Mouse (Mus musculus) heart, embryonic 15.5 days (tissue): Measurements from ENCODE around the gene Slc22a17. TPM values are rescaled to one million over a fixed set of nuclear protein-coding genes. Genes with fewer than 3 reads are reported as not detected.

Experiments
- ATAC-seq: fragments of 200-750 bp; cut with Nextera tagmentation; replicated peaks from 2 replicates; pipeline ENCODE4 v1.8.0; 2017; ENCODE audit warnings: low read depth, moderate TSS enrichment; ENCODE audit not compliant: insufficient number of reproducible peaks, insufficient read depth, low FRiP score
- H3K27ac ChIP-seq: fragments of 300-500 bp; sonication (generic); 2 replicates; pipeline ENCODE4 v1.5.1; 2015; ENCODE audit warnings: mild to moderate bottlenecking, inconsistent platforms
- H3K27me3 ChIP-seq: fragments of 300-500 bp; sonication (generic); 2 replicates; pipeline ENCODE4 v1.6.1; 2015; ENCODE audit warnings: inconsistent platforms
- H3K36me3 ChIP-seq: fragments of 300-500 bp; sonication (generic); 2 replicates; pipeline ENCODE4 v1.6.1; 2015; ENCODE audit warnings: mild to moderate bottlenecking, inconsistent platforms
- H3K4me1 ChIP-seq: fragments of 300-500 bp; sonication (generic); replicated peaks from 2 replicates; pipeline ENCODE4 v1.6.1; 2015; ENCODE audit warnings: inconsistent platforms
- H3K4me2 ChIP-seq: fragments of 300-500 bp; sonication (generic); 2 replicates; pipeline ENCODE4 v1.6.1; 2015; ENCODE audit warnings: inconsistent platforms, mild to moderate bottlenecking, moderate library complexity
- H3K4me3 ChIP-seq: fragments of 300-500 bp; sonication (generic); 2 replicates; pipeline ENCODE4 v1.5.1; 2015; ENCODE audit warnings: mild to moderate bottlenecking, inconsistent platforms
- H3K9ac ChIP-seq: fragments of 300-500 bp; sonication (generic); 2 replicates; pipeline ENCODE4 v1.6.1; 2015; ENCODE audit warnings: mild to moderate bottlenecking, inconsistent platforms
- H3K9me3 ChIP-seq: fragments of 300-500 bp; sonication (generic); replicated peaks from 2 replicates; pipeline ENCODE4 v1.6.1; 2016; ENCODE audit warnings: inconsistent platforms
- WGBS: fragments of 180-500 bp; shearing (Covaris S2); methylation state at CpG from one replicate; pipeline ENCODE4 v1.1.7; 2015; ENCODE audit warnings: mixed read lengths; 5-methylcytosine and 5-hydroxymethylcytosine counted together
- polyA plus RNA-seq: library from polyadenylated mRNA; unstranded; fragments of >200 nt; fragmentation: Nextera tagmentation; extraction: Ambion mirVana; gene quantifications from 2 replicates; pipeline ENCODE4 v1.2.1, GENCODE M21; 2015

Gene Slc22a17
- polyA plus RNA-seq, 1 experiment from 2014 or later: 30.2 TPM

- Histone ChIP-seq H3K4me3 (peak overlapping the region; percentile 73), H3K9ac (peak overlapping the region; percentile 97), H3K4me1 (peaks cover 34% of the 10 kb centered on the region), H3K27ac (peak overlapping the region; percentile 94), H3K4me2 (peak overlapping the region; percentile 82), H3K36me3 (peaks cover 35% of the 10 kb centered on the region), H3K9me3 (no peaks in the 10 kb centered on the region), H3K27me3 (no peaks in the 10 kb centered on the region)
- ATAC-seq: peak; percentile 71
- under 1% methylated on average over 51 of the region's 54 CpGs for WGBS
Observed at GRCm38 (mm10) chr14:54894296-54895151, 18.4 kb downstream of the Slc22a17 start.

DNA sequence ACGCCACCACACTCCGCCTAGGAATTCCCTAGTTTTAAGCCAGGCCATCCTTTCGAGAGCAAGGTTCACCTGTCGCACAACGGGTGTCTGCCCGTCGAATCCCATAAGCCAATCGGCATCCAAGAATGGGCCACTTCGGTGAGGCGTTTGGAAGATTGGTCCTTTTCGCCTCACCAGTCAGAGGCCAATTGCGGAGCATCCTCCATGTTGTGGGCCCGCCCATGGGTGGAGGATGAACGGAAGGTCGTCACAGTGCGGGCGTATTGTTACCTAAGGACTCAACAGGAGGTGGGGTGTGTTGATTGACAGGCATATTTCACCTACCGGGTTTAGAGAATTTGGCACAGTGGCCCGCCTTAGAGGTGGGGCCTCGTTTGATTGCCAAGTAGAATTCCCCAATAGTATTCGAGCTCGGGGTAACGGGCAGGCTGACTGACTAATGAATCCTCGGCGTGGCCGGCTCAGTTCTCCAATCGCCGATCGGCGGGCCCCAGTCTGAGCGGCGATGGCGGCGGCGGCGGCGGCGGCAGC is 19.2 kb downstream of the Slc22a17 start:
- WGBS: under 1% methylated on average over 38 of the region's 38 CpGs

DNA sequence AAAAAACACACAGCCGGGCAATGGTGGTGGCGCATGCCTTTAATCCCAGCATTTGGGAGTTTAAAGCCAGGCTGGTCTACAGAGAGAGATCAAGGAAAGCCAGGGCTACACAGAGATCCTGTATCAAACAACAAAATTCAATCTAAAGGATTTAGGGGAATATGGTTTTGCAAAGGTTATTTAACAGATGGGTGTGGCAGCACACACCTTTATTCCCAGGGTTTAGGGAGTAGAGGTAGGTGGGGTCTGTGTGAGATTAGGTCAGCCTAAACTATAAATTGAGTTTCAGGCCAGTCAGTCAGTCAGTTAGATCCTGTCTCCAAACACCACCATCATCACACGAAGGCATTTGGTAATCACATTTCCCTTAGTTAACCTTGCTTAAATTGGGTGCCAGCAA is 20.7 kb downstream of the Slc22a17 start, which contains the start of gene Pabpn1:
Gene Pabpn1, plus strand, starts transcription at position 301 of the 400 bp plus-strand sequence.
- WGBS: 91% methylated on average over 3 of the region's 3 CpGs
- ATAC-seq: no peak
- peak within 1 kb of the TSS; percentile 68 for H3K4me2 ChIP-seq
- H3K4me1 ChIP-seq: peaks cover 26% of the 10 kb centered on the region
- H3K4me3 ChIP-seq: peak within 1 kb of the TSS; percentile 73
- peak within 1 kb of the TSS; percentile 94 for H3K27ac ChIP-seq
- H3K9ac ChIP-seq: peak within 1 kb of the TSS; percentile 55
- H3K27me3 ChIP-seq: no peaks in the 10 kb centered on the region
- peaks cover 18% of the 10 kb centered on the region for H3K36me3 ChIP-seq
- H3K9me3 ChIP-seq: no peaks in the 10 kb centered on the region

More for the DNA sequence above, 19.2 kb downstream of the Slc22a17 start:
- H3K4me3 ChIP-seq: peak overlapping the region; percentile 73
- H3K27me3 ChIP-seq: no peaks in the 10 kb centered on the region
- H3K9me3 ChIP-seq: no peaks in the 10 kb centered on the region
- H3K36me3 ChIP-seq: peaks cover 31% of the 10 kb centered on the region
- peak overlapping the region; percentile 94 for H3K27ac ChIP-seq
- peak overlapping the region; percentile 68 for H3K4me2 ChIP-seq
- peak overlapping the region; percentile 97 for H3K9ac ChIP-seq
- ATAC-seq: peak; percentile 97
- H3K4me1 ChIP-seq: peaks cover 34% of the 10 kb centered on the region

DNA sequence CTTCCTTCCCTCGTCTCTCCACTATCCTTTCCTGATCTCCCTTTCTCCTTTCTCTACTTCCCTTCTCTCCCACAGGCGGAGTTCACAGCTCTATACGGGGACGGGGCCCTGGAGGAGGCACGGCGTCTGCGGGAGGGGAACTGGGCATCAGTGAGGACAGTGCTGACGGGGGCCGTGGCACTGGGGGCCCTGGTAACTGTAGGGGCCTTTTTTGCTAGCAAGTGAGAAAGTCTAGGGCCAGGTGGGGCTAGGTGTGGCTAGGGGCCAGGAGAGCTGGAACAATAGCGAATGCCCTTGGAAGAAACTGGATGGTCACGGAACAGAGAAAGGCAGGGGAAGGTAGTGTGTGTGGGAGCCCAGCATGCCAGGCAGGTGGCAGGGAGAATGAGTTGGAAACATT is 27.6 kb downstream of the Slc22a17 start:
- 83% methylated on average over 11 of the region's 11 CpGs for WGBS
- Histone ChIP-seq H3K9me3 (no peaks in the 10 kb centered on the region), H3K4me3 (no peak overlapping the region), H3K36me3 (peaks cover 10% of the 10 kb centered on the region; the same call in 1 of the 2 replicates), H3K27me3 (no peaks in the 10 kb centered on the region), H3K27ac (no peak overlapping the region), H3K9ac (no peak overlapping the region), H3K4me2 (no peak overlapping the region), H3K4me1 (peaks cover 23% of the 10 kb centered on the region)
- ATAC-seq: no peak

- H3K27ac ChIP-seq: peak overlapping the region; percentile 97
- no peak for ATAC-seq
- no peaks in the 10 kb centered on the region for H3K9me3 ChIP-seq
- H3K27me3 ChIP-seq: no peaks in the 10 kb centered on the region
- peak overlapping the region; percentile 80 for H3K4me3 ChIP-seq
- peaks cover 23% of the 10 kb centered on the region for H3K4me1 ChIP-seq
- peak overlapping the region; percentile 83 for H3K9ac ChIP-seq
- WGBS: 24% methylated on average over 21 of the region's 21 CpGs
- H3K4me2 ChIP-seq: peak overlapping the region; percentile 80
- H3K36me3 ChIP-seq: peaks cover 10% of the 10 kb centered on the region; the same call in 1 of the 2 replicates
Observed at GRCm38 (mm10) chr14:54884022-54884712, 28.8 kb downstream of the Slc22a17 start.

GRCm38 (mm10) chr14:54883154-54884021 is 29.5 kb downstream of the Slc22a17 start, which contains the start of the genes Bcl2l2 and Gm20521:
Bcl2l2 (plus strand) TSS chr14:54883377.
Gm20521 (plus strand) TSS chr14:54883441.
- peak within 1 kb of the TSS; percentile 80 for H3K4me3 ChIP-seq
- H3K36me3 ChIP-seq: peaks cover 10% of the 10 kb centered on the region; the same call in 1 of the 2 replicates
- ATAC-seq: peak; percentile 90
- no peaks in the 10 kb centered on the region for H3K27me3 ChIP-seq
- H3K4me1 ChIP-seq: peaks cover 23% of the 10 kb centered on the region
- peak within 1 kb of the TSS; percentile 97 for H3K27ac ChIP-seq
- peak within 1 kb of the TSS; percentile 80 for H3K4me2 ChIP-seq
- peak within 1 kb of the TSS; percentile 83 for H3K9ac ChIP-seq
- under 1% methylated on average over 27 of the region's 27 CpGs for WGBS
- H3K9me3 ChIP-seq: no peaks in the 10 kb centered on the region

DNA sequence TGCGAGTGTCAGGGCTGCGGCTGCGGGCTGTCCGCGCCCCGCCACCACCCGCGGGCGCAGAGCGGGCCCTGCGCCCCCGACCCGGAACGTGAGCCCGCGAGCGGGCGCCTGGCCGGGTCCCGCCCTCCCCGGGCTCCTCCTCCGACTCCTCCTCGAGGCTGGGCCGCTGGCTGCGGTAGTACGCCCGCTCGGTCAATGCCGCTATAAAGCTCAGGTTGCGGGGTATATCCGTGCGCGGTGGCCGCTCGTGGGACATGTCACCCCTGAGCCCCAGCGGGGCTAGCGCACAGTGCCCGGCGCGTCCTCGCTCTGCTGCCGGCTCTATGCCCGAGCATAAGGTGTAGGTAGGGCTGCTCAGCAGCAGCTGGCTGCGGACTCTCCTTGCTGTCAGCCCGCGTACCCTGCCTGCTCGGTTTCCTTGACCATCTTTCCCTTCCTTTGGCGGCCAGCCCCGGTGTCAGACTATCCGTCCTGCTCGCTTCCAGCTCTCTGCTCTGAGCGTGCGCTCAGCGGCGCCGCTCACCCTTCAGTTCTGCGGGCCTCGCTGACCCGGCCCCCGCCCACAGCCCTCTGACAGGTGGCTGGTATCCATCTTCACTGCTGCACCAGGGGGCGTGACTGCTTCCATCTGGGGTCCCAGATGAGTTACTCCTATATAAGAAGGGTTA is 35.8 kb downstream of the Slc22a17 start, which contains the start of gene Ppp1r3e:
Gene Ppp1r3e, minus strand, starts transcription at position 503 of the 668 bp plus-strand sequence.
- Histone ChIP-seq H3K4me1 (peaks cover 16% of the 10 kb centered on the region), H3K4me2 (peak within 1 kb of the TSS; percentile 96), H3K36me3 (no peaks in the 10 kb centered on the region), H3K4me3 (peak within 1 kb of the TSS; percentile 87), H3K9ac (peak within 1 kb of the TSS; percentile 81), H3K9me3 (no peaks in the 10 kb centered on the region), H3K27ac (peak within 1 kb of the TSS; percentile 84), H3K27me3 (no peaks in the 10 kb centered on the region)
- under 1% methylated on average over 57 of the region's 61 CpGs for WGBS
- ATAC-seq: peak; percentile 82

DNA sequence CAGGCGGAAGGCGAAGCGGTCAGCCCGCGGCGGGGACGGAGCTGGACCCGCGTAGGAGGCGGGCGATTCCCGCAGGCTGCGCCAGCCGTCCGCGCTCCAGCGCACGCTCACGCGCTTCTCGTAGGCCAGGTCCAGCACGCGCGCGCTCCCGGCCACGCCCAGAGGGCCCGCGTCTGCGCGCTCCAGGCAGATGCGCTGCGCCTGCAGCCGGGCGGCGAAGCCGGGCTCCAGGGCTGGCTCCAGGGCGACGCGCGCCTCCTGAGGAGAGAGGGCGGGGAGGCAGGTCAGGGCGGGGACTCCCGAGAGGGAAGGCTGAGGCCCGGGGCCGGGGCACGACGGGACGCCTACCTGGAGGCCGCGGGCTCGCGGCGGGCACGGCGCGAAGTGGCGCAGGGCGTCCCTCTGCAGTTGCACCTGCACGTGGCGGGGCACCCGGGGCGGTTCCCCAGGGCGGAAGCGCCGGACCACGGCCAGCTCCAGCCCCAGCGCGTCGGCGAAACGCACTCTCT is 36.3 kb downstream of the Slc22a17 start:
- H3K36me3 ChIP-seq: no peaks in the 10 kb centered on the region
- peak overlapping the region; percentile 87 for H3K4me3 ChIP-seq
- H3K27me3 ChIP-seq: no peaks in the 10 kb centered on the region
- peaks cover 16% of the 10 kb centered on the region for H3K4me1 ChIP-seq
- peak overlapping the region; percentile 84 for H3K27ac ChIP-seq
- ATAC-seq: peak; percentile 90
- under 1% methylated on average over 66 of the region's 72 CpGs for WGBS
- H3K4me2 ChIP-seq: peak overlapping the region; percentile 96
- no peaks in the 10 kb centered on the region for H3K9me3 ChIP-seq
- peak overlapping the region; percentile 81 for H3K9ac ChIP-seq

GRCm38 (mm10) chr14:54875844-54876538 is 36.9 kb downstream of the Slc22a17 start:
- H3K27me3 ChIP-seq: no peaks in the 10 kb centered on the region
- peak; percentile 3 for ATAC-seq
- H3K9ac ChIP-seq: peak overlapping the region; percentile 81
- peaks cover 16% of the 10 kb centered on the region for H3K4me1 ChIP-seq
- 3% methylated on average over 36 of the region's 36 CpGs for WGBS
- H3K4me2 ChIP-seq: peak overlapping the region; percentile 96
- peak overlapping the region; percentile 84 for H3K27ac ChIP-seq
- peak overlapping the region; percentile 87 for H3K4me3 ChIP-seq
- no peaks in the 10 kb centered on the region for H3K9me3 ChIP-seq
- no peaks in the 10 kb centered on the region for H3K36me3 ChIP-seq
